Mouse (Mus musculus) lung, postnatal 0 days (tissue): ENCODE measurements around the gene Serpina3i. TPM values are rescaled to one million over a fixed set of nuclear protein-coding genes. Genes with fewer than 3 reads are reported as not detected.

ENCODE experiments used
- ATAC-seq: fragments of 200-750 bp; cut with Nextera tagmentation; 2 replicates; pipeline ENCODE4 v1.8.0; 2017; ENCODE audit warnings: moderate library complexity
- DNase-seq: peaks from one replicate; pipeline ENCODE4 v3.0.0-alpha.2; 2016; ENCODE audit warnings: low spot score
- H3K27ac ChIP-seq: fragments of 300-500 bp; sonication (generic); 2 replicates; pipeline ENCODE4 v1.5.1; 2014; ENCODE audit warnings: antibody characterized with exemption, mild to moderate bottlenecking, low read length, mixed read lengths
- H3K27me3 ChIP-seq: fragments of 300-500 bp; sonication (generic); replicated peaks from 2 replicates; pipeline ENCODE4 v1.6.1; 2014; ENCODE audit warnings: low read length, mixed read lengths; ENCODE audit not compliant: insufficient read depth
- H3K36me3 ChIP-seq: fragments of 300-500 bp; sonication (generic); 2 replicates; pipeline ENCODE4 v1.6.1; 2014; ENCODE audit warnings: low read length, mixed read lengths; ENCODE audit not compliant: insufficient read depth
- H3K4me1 ChIP-seq: fragments of 300-500 bp; sonication (generic); 2 replicates; pipeline ENCODE4 v1.6.1; 2014; ENCODE audit warnings: antibody characterized with exemption, low read depth, low read length, mixed read lengths; ENCODE audit not compliant: insufficient read depth
- H3K4me2 ChIP-seq: fragments of 300-500 bp; sonication (generic); replicated peaks from 2 replicates; pipeline ENCODE4 v1.6.1; 2014; ENCODE audit warnings: low read depth, mild to moderate bottlenecking, low read length, moderate library complexity, mixed read lengths
- H3K4me3 ChIP-seq: fragments of 300-500 bp; sonication (generic); 2 replicates; pipeline ENCODE4 v1.5.1; 2014; ENCODE audit warnings: low read depth, low read length
- H3K9ac ChIP-seq: fragments of 300-500 bp; sonication (generic); replicated peaks from 2 replicates; pipeline ENCODE4 v1.6.1; 2014; ENCODE audit warnings: low read depth, mild to moderate bottlenecking
- H3K9me3 ChIP-seq: fragments of 300-500 bp; sonication (generic); 2 replicates; pipeline ENCODE4 v1.6.1; 2016; ENCODE audit warnings: low read length, mixed read lengths
- CTCF ChIP-seq: IDR thresholded peaks from 2 replicates; pipeline ENCODE4 v1.5.1; 2016; ENCODE audit warnings: antibody characterized with exemption, mild to moderate bottlenecking
- EP300 ChIP-seq: IDR thresholded peaks from 2 replicates; pipeline ENCODE4 v1.6.1; 2016; ENCODE audit warnings: antibody characterized with exemption, mild to moderate bottlenecking, control low read depth
- WGBS: fragments of 180-500 bp; shearing (Covaris S2); extraction: QIAGEN DNeasy Blood & Tissue Kit; methylation state at CpG from one replicate; pipeline ENCODE4 v1.1.7; 2014; 5-methylcytosine and 5-hydroxymethylcytosine counted together
- polyA plus RNA-seq: library from polyadenylated mRNA; unstranded; fragments of >200 nt; fragmentation: Nextera tagmentation; extraction: Ambion mirVana; gene quantifications from 2 replicates; pipeline ENCODE4 v1.2.1, GENCODE M21; 2015

Serpina3i gene
- polyA plus RNA-seq, 1 experiment from 2014 or later = 1.3 TPM

DNA sequence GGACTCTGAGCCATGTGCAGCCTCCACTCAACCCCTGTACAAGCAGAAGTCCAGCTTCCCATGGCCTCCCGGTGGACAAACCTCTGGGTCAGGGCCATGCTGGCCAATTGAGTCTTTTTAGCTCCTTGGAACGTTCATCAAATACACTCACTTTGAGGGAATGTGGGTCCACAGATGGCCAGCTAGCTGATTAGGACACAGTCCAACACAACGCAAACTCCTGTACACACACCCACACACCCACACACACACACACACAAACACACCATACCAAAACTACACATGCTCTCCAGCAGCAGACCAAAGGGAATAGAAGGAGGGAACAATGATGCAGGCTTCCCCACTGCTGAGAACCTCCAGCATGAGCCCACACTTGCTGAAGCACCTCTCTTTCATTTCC, 17.3 kb upstream of the Serpina3i start:
- H3K36me3 ChIP-seq = no peaks in the 10 kb centered on the region
- no peaks in the 10 kb centered on the region for H3K4me1 ChIP-seq
- H3K27ac ChIP-seq = no peak overlapping the region
- no peaks in the 10 kb centered on the region for H3K27me3 ChIP-seq
- no peaks in the 10 kb centered on the region for H3K9me3 ChIP-seq
- DNase-seq (no peak), ATAC-seq (no peak)
- no peak overlapping the region for H3K4me2 ChIP-seq
- TF ChIP-seq EP300 = no peak
- no peak for TF ChIP-seq CTCF
- no peak overlapping the region for H3K9ac ChIP-seq
- no peak overlapping the region for H3K4me3 ChIP-seq
- 46% methylated on average over 3 of the region's 3 CpGs for WGBS

DNA sequence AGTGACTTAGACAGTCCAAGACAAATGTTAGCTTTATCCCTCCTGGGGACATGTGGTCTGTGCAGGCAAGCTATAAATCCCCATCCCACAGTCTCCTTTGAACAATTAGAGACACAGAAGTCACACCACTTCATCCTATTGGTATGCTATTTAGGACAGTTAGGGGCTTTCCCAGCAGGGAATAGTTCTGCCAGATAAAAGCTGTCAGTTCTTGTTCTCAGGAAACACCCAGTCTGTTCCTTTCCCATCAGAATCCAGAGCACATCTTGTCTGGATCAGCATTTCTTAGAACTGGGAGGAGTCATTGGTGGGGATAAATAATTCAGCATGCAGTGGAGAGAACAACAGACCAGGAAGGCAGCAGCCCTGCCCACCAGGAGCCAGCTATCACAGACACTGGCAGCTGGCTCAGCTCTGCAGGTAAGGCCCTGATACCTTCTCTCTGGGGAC, 15.3 kb upstream of the Serpina3i start:
- no peak overlapping the region for H3K4me3 ChIP-seq
- H3K4me2 ChIP-seq = no peak overlapping the region
- no peak overlapping the region for H3K27ac ChIP-seq
- DNase-seq (peak; percentile 58), ATAC-seq (peak; percentile 63)
- H3K9ac ChIP-seq = no peak overlapping the region
- no peaks in the 10 kb centered on the region for H3K9me3 ChIP-seq
- no peaks in the 10 kb centered on the region for H3K4me1 ChIP-seq
- H3K27me3 ChIP-seq = no peaks in the 10 kb centered on the region
- peak; percentile 66; the same call in 1 of the 2 replicates for TF ChIP-seq EP300
- TF ChIP-seq CTCF = no peak
- no peaks in the 10 kb centered on the region for H3K36me3 ChIP-seq

DNA sequence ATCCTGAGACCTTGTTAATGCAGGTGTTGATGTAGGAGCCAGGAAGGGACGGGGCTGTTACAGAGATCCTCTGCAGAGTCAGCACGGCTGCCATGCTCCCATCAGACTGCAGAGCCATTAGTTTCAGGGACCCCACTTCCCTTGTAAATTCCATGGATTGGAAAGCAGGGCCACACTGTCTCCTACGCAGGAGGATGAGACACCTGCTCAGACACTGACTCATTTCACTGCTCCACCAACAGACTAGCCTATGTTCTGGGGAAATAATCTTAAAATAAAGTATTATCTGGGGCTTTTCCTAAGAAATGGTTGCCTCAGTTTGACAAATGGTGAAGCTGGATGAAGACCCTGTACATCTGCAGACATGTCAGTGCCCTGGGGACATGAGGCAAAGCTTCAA, 14.7 kb upstream of the Serpina3i start:
- DNase-seq (no peak), ATAC-seq (no peak)
- Histone ChIP-seq H3K4me3 (no peak overlapping the region), H3K36me3 (no peaks in the 10 kb centered on the region), H3K9me3 (no peaks in the 10 kb centered on the region), H3K9ac (no peak overlapping the region), H3K27ac (no peak overlapping the region), H3K4me1 (no peaks in the 10 kb centered on the region), H3K27me3 (no peaks in the 10 kb centered on the region), H3K4me2 (no peak overlapping the region)
- WGBS = 53% methylated on average over 3 of the region's 3 CpGs
- TF ChIP-seq EP300 (no peak), CTCF (no peak)

- Histone ChIP-seq H3K27ac (no peak overlapping the region), H3K27me3 (no peaks in the 10 kb centered on the region), H3K4me3 (no peak overlapping the region), H3K9me3 (no peaks in the 10 kb centered on the region), H3K4me2 (no peak overlapping the region), H3K4me1 (no peaks in the 10 kb centered on the region), H3K36me3 (no peaks in the 10 kb centered on the region), H3K9ac (no peak overlapping the region)
- ATAC-seq = no peak
- WGBS = 47% methylated on average over 3 of the region's 3 CpGs
- no peak for DNase-seq
- no peak for TF ChIP-seq CTCF
Measured at GRCm38 (mm10) chr12:104261041-104261440, 1.9 kb upstream of the Serpina3i start.

- no peak overlapping the region for H3K27ac ChIP-seq
- no peaks in the 10 kb centered on the region for H3K27me3 ChIP-seq
- WGBS = 65% methylated on average over 3 of the region's 3 CpGs
- H3K9me3 ChIP-seq = no peaks in the 10 kb centered on the region
- ATAC-seq (no peak), DNase-seq (no peak)
- no peaks in the 10 kb centered on the region for H3K36me3 ChIP-seq
- no peak overlapping the region for H3K9ac ChIP-seq
- H3K4me3 ChIP-seq = no peak overlapping the region
- no peaks in the 10 kb centered on the region for H3K4me1 ChIP-seq
- no peak overlapping the region for H3K4me2 ChIP-seq
- no peak for TF ChIP-seq CTCF
Measured at GRCm38 (mm10) chr12:104266374-104266773, 3.5 kb downstream of the Serpina3i start.

DNA sequence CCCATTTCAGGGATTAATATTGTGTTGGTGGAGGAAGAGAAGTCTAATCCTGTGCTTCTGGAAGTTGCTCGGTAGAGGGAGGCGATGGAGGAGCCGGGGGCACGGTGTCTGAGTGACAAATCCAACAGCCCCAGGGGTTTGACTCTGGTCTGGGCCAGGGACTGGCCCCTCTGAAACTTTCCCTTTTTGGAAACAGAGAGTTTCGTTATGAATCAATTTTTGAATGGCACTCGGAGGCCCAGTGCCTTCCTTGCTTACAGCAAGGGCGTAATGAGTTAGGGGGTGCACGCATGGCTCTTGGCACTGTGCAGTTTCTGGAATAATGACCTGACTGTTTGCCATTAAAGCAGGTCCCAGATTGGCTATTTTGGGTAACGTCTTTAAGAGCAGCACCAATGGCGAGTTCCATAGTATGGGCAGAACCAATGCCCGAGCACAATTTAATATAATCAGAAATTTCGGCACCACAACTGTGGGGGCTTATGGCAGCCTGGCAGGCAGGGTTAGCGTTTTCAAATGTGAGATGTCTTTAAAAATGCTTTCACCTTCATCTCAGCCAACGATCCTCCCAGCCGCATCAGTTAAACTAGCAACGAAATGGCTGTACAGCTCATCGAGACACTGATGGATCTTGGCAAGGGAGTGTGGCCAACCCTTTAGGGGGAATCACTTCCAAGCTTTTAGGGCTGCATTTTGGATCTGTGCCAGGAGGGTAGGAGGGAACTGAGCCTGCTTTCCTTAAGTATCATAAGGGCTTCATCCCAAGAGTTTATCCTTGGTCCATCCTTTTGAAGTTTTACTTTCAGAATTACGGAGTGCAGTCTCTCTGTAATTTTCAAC, 15.5 kb downstream of the Serpina3i start:
- TF ChIP-seq CTCF = no peak
- TF ChIP-seq EP300 = no peak
- no peak for ATAC-seq

More for the DNA sequence above, 15.5 kb downstream of the Serpina3i start:
- 86% methylated on average over 18 of the region's 18 CpGs for WGBS
- DNase-seq = no peak
- no peaks in the 10 kb centered on the region for H3K4me1 ChIP-seq
- no peak overlapping the region for H3K27ac ChIP-seq
- H3K9me3 ChIP-seq = no peaks in the 10 kb centered on the region
- no peaks in the 10 kb centered on the region for H3K27me3 ChIP-seq
- H3K4me3 ChIP-seq = no peak overlapping the region
- H3K9ac ChIP-seq = no peak overlapping the region
- no peaks in the 10 kb centered on the region for H3K36me3 ChIP-seq
- no peak overlapping the region for H3K4me2 ChIP-seq
